Mouse (Mus musculus) hindbrain, embryonic 14.5 days (tissue): ENCODE results near the gene Scn2a. TPM values are rescaled to one million over a fixed set of nuclear protein-coding genes. Genes with fewer than 3 reads are reported as not detected.
"Not testable (repeated sequence)": the region's sequence is repeated elsewhere in the genome, so short reads cannot be mapped to it uniquely, and the experiment has no call there.

ENCODE experiments used
- ATAC-seq: fragments of 200-750 bp; cut with Nextera tagmentation; 2 replicates; pipeline ENCODE4 v1.8.0; 2017; ENCODE audit warnings: moderate number of reproducible peaks, mild to moderate bottlenecking, moderate TSS enrichment, moderate library complexity; ENCODE audit not compliant: low FRiP score
- DNase-seq: peaks from one replicate; pipeline ENCODE4 v3.0.0-alpha.2; 2015; ENCODE audit warnings: low spot score
- H3K27ac ChIP-seq: fragments of 300-500 bp; sonication (generic); 2 replicates; pipeline ENCODE4 v1.5.1; 2014; ENCODE audit warnings: mild to moderate bottlenecking, moderate library complexity
- H3K27me3 ChIP-seq: fragments of 300-500 bp; sonication (generic); 2 replicates; pipeline ENCODE4 v1.6.1; 2014; ENCODE audit warnings: mild to moderate bottlenecking, low read length, mixed read lengths; ENCODE audit not compliant: control insufficient read depth, insufficient read depth
- H3K36me3 ChIP-seq: fragments of 300-500 bp; sonication (generic); replicated peaks from 2 replicates; pipeline ENCODE4 v1.6.1; 2014; ENCODE audit not compliant: control insufficient read depth, insufficient read depth
- H3K4me1 ChIP-seq: fragments of 300-500 bp; sonication (generic); replicated peaks from 2 replicates; pipeline ENCODE4 v1.6.1; 2014; ENCODE audit warnings: antibody characterized with exemption, low read length, mixed read lengths; ENCODE audit not compliant: control insufficient read depth, insufficient read depth
- H3K4me2 ChIP-seq: fragments of 300-500 bp; sonication (generic); replicated peaks from 2 replicates; pipeline ENCODE4 v1.6.1; 2014; ENCODE audit warnings: mild to moderate bottlenecking, moderate library complexity
- H3K4me3 ChIP-seq: fragments of 300-500 bp; sonication (generic); replicated peaks from 2 replicates; pipeline ENCODE4 v1.5.1; 2014; ENCODE audit warnings: mild to moderate bottlenecking, low read length
- H3K9ac ChIP-seq: fragments of 300-500 bp; sonication (generic); 2 replicates; pipeline ENCODE4 v1.6.1; 2014
- H3K9me3 ChIP-seq: fragments of 300-500 bp; sonication (generic); 2 replicates; pipeline ENCODE4 v1.6.1; 2016; ENCODE audit warnings: low read length; ENCODE audit not compliant: control insufficient read depth
- WGBS: fragments of 180-500 bp; shearing (Covaris S2); extraction: QIAGEN DNeasy Blood & Tissue Kit; methylation state at CpG from one replicate; pipeline ENCODE4 v1.1.7; 2014; 5-methylcytosine and 5-hydroxymethylcytosine counted together
- polyA plus RNA-seq: library from polyadenylated mRNA; unstranded; fragments of >200 nt; fragmentation: Nextera tagmentation; extraction: Ambion mirVana; gene quantifications from 2 replicates; pipeline ENCODE4 v1.2.1, GENCODE M21; 2014

The Scn2a gene
- polyA plus RNA-seq, 1 experiment from 2014 or later: 60.6 TPM

DNA sequence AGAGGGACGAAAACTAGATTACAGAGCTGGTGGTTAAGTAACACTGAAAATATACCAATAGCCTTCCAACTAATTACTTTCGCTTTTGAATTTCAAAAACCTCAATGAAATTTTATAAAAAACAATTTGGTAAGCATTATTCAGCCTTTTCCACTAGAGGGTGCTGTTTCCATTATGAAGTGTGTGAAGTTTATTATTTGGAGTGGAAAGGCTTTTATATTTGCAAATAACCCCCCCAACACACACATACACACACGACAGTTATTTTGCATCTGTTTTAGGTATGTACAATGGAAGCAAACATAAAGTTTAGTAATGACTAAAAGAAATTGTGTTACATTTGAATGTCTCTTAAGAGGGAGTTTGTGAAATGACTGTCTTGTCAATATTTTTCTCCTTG is 171.9 kb downstream of the Scn2a start:
- 24% methylated on average over 3 of the region's 3 CpGs for WGBS
- ATAC-seq (no peak), DNase-seq (peak; percentile 82)
- no peaks in the 10 kb centered on the region for H3K27me3 ChIP-seq
- no peak overlapping the region for H3K9ac ChIP-seq
- H3K4me2 ChIP-seq: no peak overlapping the region
- 0 out of 2 replicates have a peak, but pooled peaks cover 8% of the 10 kb centered on the region for H3K9me3 ChIP-seq
- no peaks in the 10 kb centered on the region for H3K36me3 ChIP-seq
- no peaks in the 10 kb centered on the region for H3K4me1 ChIP-seq
- H3K27ac ChIP-seq: no peak overlapping the region
- H3K4me3 ChIP-seq: no peak overlapping the region

DNA sequence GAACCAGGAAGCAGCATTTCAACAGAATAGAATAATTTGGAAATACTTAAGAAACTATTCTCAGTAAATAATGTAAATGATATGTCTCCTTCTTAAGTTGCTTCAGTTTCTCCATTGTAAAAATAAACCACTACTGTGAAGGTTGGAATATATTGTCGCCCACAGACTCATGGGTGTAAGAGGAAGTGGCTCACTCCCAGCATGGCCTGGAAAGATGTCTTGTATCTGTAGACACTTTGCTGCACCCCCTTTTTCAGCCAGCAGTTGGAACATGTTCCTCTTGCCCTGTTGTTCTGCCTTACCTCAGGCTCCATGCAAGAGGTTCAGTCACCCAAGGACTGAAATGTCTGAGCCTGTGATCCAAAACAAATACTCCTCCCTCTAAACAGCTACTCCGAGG is 173.0 kb downstream of the Scn2a start:
- no peak for ATAC-seq
- Histone ChIP-seq H3K9me3 (0 out of 2 replicates have a peak, but pooled peaks cover 8% of the 10 kb centered on the region), H3K27ac (no peak overlapping the region), H3K4me1 (no peaks in the 10 kb centered on the region), H3K27me3 (no peaks in the 10 kb centered on the region), H3K36me3 (no peaks in the 10 kb centered on the region), H3K4me3 (no peak overlapping the region), H3K9ac (no peak overlapping the region), H3K4me2 (no peak overlapping the region)
- WGBS: 87% methylated on average over 2 of the region's 2 CpGs
- no peak for DNase-seq

DNA sequence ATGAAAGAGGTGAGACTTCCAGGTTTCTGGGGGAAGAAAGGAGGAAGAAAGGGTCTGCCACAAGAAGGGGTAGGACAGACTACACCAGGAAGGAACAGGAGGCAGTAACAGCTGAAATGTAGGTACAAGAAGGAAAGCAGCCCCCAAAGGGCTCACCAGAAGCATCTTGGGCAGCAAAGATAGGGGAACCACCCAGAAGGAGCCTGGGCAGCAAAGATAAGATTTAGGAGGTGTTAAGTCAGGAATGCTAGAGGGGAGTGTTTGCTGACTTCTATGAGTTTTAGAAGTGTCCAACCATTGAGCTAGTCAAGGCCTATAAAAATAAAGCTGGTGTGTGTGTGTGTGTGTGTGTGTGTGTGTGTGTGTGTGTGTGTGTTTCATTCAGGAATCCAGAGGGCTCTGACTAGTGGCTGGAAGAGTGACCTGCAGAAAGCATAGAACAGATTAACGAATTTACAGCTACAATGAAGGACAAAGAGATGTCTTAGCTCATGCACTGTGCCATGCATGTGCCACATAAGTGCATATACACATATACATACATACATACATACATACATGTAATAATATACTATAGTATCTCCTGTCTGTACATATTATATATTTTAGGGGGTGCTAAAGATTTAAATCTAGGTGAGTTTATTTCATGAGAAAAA is 180.6 kb downstream of the Scn2a start:
- H3K9ac ChIP-seq: no peak overlapping the region
- no peaks in the 10 kb centered on the region for H3K27me3 ChIP-seq
- ATAC-seq: no peak
- no peak overlapping the region for H3K4me3 ChIP-seq
- no peaks in the 10 kb centered on the region for H3K36me3 ChIP-seq
- H3K4me1 ChIP-seq: no peaks in the 10 kb centered on the region
- 82% methylated on average over 1 of the region's 1 CpGs for WGBS
- no peak for DNase-seq
- 0 out of 2 replicates have a peak, but pooled peaks cover 3% of the 10 kb centered on the region for H3K9me3 ChIP-seq
- H3K27ac ChIP-seq: no peak overlapping the region
- no peak overlapping the region for H3K4me2 ChIP-seq

DNA sequence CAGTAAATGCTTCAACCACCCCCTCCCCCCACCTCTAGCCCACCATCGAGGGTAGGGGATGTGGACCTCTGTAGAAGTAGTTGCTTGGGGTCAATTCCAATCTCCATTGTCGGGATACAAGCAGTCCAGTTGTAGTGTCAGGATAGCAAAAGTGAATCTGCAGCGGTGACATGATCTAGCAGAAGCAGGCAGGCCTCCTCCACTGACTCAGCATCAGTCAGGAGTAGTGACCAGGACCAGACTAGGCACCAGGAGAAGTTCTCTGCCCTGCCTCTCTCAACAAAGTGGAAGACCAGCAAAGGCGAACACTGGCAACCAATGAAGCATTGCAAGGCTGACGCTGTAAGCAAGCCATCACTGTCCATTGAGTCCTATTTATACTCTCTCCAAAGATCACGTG is 186.0 kb downstream of the Scn2a start:
- no peak for ATAC-seq
- Histone ChIP-seq H3K4me2 (no peak overlapping the region), H3K9ac (no peak overlapping the region), H3K27me3 (no peaks in the 10 kb centered on the region), H3K27ac (no peak overlapping the region), H3K36me3 (no peaks in the 10 kb centered on the region), H3K9me3 (no peaks in the 10 kb centered on the region), H3K4me3 (no peak overlapping the region), H3K4me1 (no peaks in the 10 kb centered on the region)
- 92% methylated on average over 6 of the region's 6 CpGs for WGBS
- DNase-seq: no peak

DNA sequence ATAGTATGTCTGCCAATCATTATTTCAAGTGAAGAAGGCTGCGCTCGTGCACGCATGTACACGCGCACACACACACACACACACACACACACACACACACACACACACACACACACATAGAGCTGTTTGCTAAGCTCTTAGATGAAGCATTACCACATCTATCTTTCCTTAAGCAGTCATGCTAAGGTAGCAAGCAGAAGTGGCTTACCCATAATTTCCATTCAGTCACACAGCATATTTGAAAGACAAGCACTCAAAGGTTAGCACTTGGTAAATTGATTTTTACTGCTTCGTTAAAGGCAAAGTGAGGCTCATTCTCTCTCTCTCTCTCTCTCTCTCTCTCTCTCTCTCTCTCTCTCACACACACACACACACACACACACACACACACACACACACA is 190.6 kb downstream of the Scn2a start:
- not testable (repeated sequence) for DNase-seq, H3K4me1 ChIP-seq, ATAC-seq, H3K9me3 ChIP-seq, H3K27me3 ChIP-seq, H3K27ac ChIP-seq, H3K36me3 ChIP-seq, H3K9ac ChIP-seq, H3K4me2 ChIP-seq, H3K4me3 ChIP-seq
- WGBS: 84% methylated on average over 6 of the region's 6 CpGs

Other genes starting within 250 kb of the Scn2a start
- 66.5 and 74.9 TPM in 2 replicates for gene Scn3a, start 53.1 kb upstream of the Scn2a start, polyA plus RNA-seq
- 54.4 and 56.0 TPM in 2 replicates for gene Csrnp3, start 225.0 kb downstream of the Scn2a start, polyA plus RNA-seq